ENCODE assay signal across 13 mouse cellular contexts in genomic region chr1:58056939-58057338, GRCm38 (mm10). TPM values are rescaled to one million over a fixed set of nuclear protein-coding genes. Genes with fewer than 3 reads are reported as not detected.
DNase-seq lines count a peak whose midpoint lies in the region; ATAC-seq lines count a peak whose summit lies in the region.
"Had no signal": no experiment of that assay in that cellular context is flagged by ENCODE, and none has a peak within 500 bp of the region (broad histone marks: within the 10 kb centered on the region; RNA-seq: fewer than 3 reads in every experiment).

No protein-coding gene starts in this region.

- H3K9ac ChIP-seq in heart, embryonic 11.5 days (ENCODE audit: low read depth, low read length): no peak overlapping the region
- H3K9ac ChIP-seq in forebrain, embryonic 16.5 days (replicated peaks; ENCODE audit: low read depth, low read length): no peak overlapping the region
- H3K9ac ChIP-seq in heart, embryonic 13.5 days: no peak overlapping the region
- no peak overlapping the region for H3K9ac ChIP-seq in lung, embryonic 16.5 days (ENCODE audit: low read length)

- no peak for ATAC-seq in heart, embryonic 11.5 days (replicated peaks; ENCODE audit: insufficient number of reproducible peaks, low FRiP score, low TSS enrichment)
- ATAC-seq in forebrain, embryonic 16.5 days: peak; percentile 72
- no peak for ATAC-seq in heart, embryonic 13.5 days (ENCODE audit: extremely low read depth, insufficient number of reproducible peaks, low FRiP score, low TSS enrichment)
- ATAC-seq in lung, embryonic 16.5 days (ENCODE audit: low read depth): peak; percentile 96
- ATAC-seq: Patski had no signal

- H3K4me1 ChIP-seq in heart, embryonic 11.5 days (ENCODE audit: control insufficient read depth, insufficient read depth, low read length): 0 out of 2 replicates have a peak, but pooled peaks cover 3% of the 10 kb centered on the region
- peaks cover 3% of the 10 kb centered on the region; the same call in 1 of the 2 replicates for H3K4me1 ChIP-seq in forebrain, embryonic 16.5 days (replicated peaks; ENCODE audit: control insufficient read depth, insufficient read depth, low read length)
- H3K4me1 ChIP-seq in heart, embryonic 13.5 days: peaks cover 5% of the 10 kb centered on the region; the same call in 1 of the 2 replicates
- peaks cover 6% of the 10 kb centered on the region; the same call in 1 of the 2 replicates for H3K4me1 ChIP-seq in lung, embryonic 16.5 days (replicated peaks; ENCODE audit: control insufficient read depth, insufficient read depth, low read length)

- H3K9me3 ChIP-seq in heart, embryonic 11.5 days (replicated peaks; ENCODE audit: control insufficient read depth, low read length): no peaks in the 10 kb centered on the region
- no peaks in the 10 kb centered on the region for H3K9me3 ChIP-seq in forebrain, embryonic 16.5 days (ENCODE audit: control insufficient read depth, low read length)
- H3K9me3 ChIP-seq in heart, embryonic 13.5 days: no peaks in the 10 kb centered on the region
- no peaks in the 10 kb centered on the region for H3K9me3 ChIP-seq in lung, embryonic 16.5 days (ENCODE audit: control insufficient read depth, low read length)

- H3K27me3 ChIP-seq in heart, embryonic 11.5 days (ENCODE audit: control insufficient read depth, insufficient read depth, low read length): no peaks in the 10 kb centered on the region
- no peaks in the 10 kb centered on the region for H3K27me3 ChIP-seq in forebrain, embryonic 16.5 days (replicated peaks; ENCODE audit: control insufficient read depth, insufficient read depth, low read length)
- H3K27me3 ChIP-seq in heart, embryonic 13.5 days (replicated peaks): no peaks in the 10 kb centered on the region
- H3K27me3 ChIP-seq in lung, embryonic 16.5 days (ENCODE audit: control insufficient read depth, insufficient read depth, low read depth, low read length): no peaks in the 10 kb centered on the region
- H3K27me3 ChIP-seq: Patski had no signal

- H3K4me2 ChIP-seq in heart, embryonic 11.5 days: no peak overlapping the region
- H3K4me2 ChIP-seq in forebrain, embryonic 16.5 days (ENCODE audit: low read length): no peak overlapping the region
- peak overlapping the region; percentile 36 for H3K4me2 ChIP-seq in heart, embryonic 13.5 days
- H3K4me2 ChIP-seq in lung, embryonic 16.5 days (ENCODE audit: low read depth, low read length): peak overlapping the region; percentile 45

- H3K36me3 ChIP-seq in heart, embryonic 11.5 days (ENCODE audit: control insufficient read depth, insufficient read depth, low read length): no peaks in the 10 kb centered on the region
- no peaks in the 10 kb centered on the region for H3K36me3 ChIP-seq in forebrain, embryonic 16.5 days (ENCODE audit: control insufficient read depth, insufficient read depth)
- H3K36me3 ChIP-seq in heart, embryonic 13.5 days: no peaks in the 10 kb centered on the region
- H3K36me3 ChIP-seq in lung, embryonic 16.5 days (ENCODE audit: control insufficient read depth, insufficient read depth, low read length): no peaks in the 10 kb centered on the region

- H3K27ac ChIP-seq in heart, embryonic 11.5 days (ENCODE audit: low read depth, low read length): no peak overlapping the region
- no peak overlapping the region for H3K27ac ChIP-seq in forebrain, embryonic 16.5 days (ENCODE audit: low read length)
- H3K27ac ChIP-seq in heart, embryonic 13.5 days (replicated peaks): 0 out of 2 replicates have a peak overlapping the region, but pooled peaks have one; percentile 20
- H3K27ac ChIP-seq in lung, embryonic 16.5 days (ENCODE audit: low read length): peak overlapping the region; percentile 89

- peak; percentile 42 to 53 for DNase-seq in heart, adult 18-20 months
- DNase-seq in gastrocnemius, postnatal 25 days: no peak
- DNase-seq in retina, embryonic 14.5 days (ENCODE audit: low spot score): no peak
- DNase-seq: cerebellum, adult 18-20 months; kidney, adult 8-10 months had no signal

- H3K4me3 ChIP-seq in heart, embryonic 11.5 days (ENCODE audit: low read depth, low read length): no peak overlapping the region
- no peak overlapping the region for H3K4me3 ChIP-seq in forebrain, embryonic 16.5 days (replicated peaks; ENCODE audit: low read length)
- H3K4me3 ChIP-seq in heart, embryonic 13.5 days: no peak overlapping the region
- H3K4me3 ChIP-seq in lung, embryonic 16.5 days (ENCODE audit: low read length): no peak overlapping the region
- H3K4me3 ChIP-seq: myocyte had no signal

- WGBS in heart, embryonic 11.5 days (ENCODE audit: insufficient replicate concordance): 66% methylated on average over 11 of the region's 11 CpGs
- WGBS in forebrain, embryonic 16.5 days: 68% methylated on average over 11 of the region's 11 CpGs
- 53% methylated on average over 11 of the region's 11 CpGs for WGBS in heart, embryonic 13.5 days
- 43% methylated on average over 11 of the region's 11 CpGs for WGBS in lung, embryonic 16.5 days

RNA-seq across cellular contexts. Expression of gene Aox1, which starts 27.2 kb away (rescaled TPM):
- total RNA-seq in heart, adult 18-20 months (2021): 10 to 100 TPM in 1 of 2 experiments, 1 to 10 TPM in 1; 8.6 to 14.3 TPM
- polyA plus RNA-seq in heart, embryonic 11.5 days (2014; fragmentation: Nextera tagmentation; extraction: Ambion mirVana): 0.34 and 0.39 TPM in 2 replicates
- 0.25 and 0.37 TPM in 2 replicates for polyA plus RNA-seq in forebrain, embryonic 16.5 days (2015; fragmentation: Nextera tagmentation; extraction: Ambion mirVana)
- 0.41 and 0.43 TPM in 2 replicates for polyA plus RNA-seq in heart, embryonic 13.5 days (2015; fragmentation: Nextera tagmentation; extraction: Ambion mirVana)
- 0.97 TPM in 2 replicates for polyA plus RNA-seq in lung, embryonic 16.5 days (2015; fragmentation: Nextera tagmentation; extraction: Ambion mirVana)
- 10 to 100 TPM in 1 of 2 experiments, 1 to 10 TPM in 1; 4.6 to 12.1 TPM for total RNA-seq in gastrocnemius, postnatal 25 days (2021)
- total RNA-seq: hematopoietic stem cell, adult 5-6 weeks; megakaryocyte-erythroid progenitor cell, adult 5-6 weeks had no signal

RNA-seq across cellular contexts. Expression of gene Kctd18, which starts 38.2 kb away (rescaled TPM):
- 1 to 10 TPM; 5.9 to 7.7 TPM for total RNA-seq in heart, adult 18-20 months (2021)
- 11.1 and 11.5 TPM in 2 replicates for polyA plus RNA-seq in heart, embryonic 11.5 days (2014; fragmentation: Nextera tagmentation; extraction: Ambion mirVana)
- 31.5 and 33.7 TPM in 2 replicates for polyA plus RNA-seq in forebrain, embryonic 16.5 days (2015; fragmentation: Nextera tagmentation; extraction: Ambion mirVana)
- polyA plus RNA-seq in heart, embryonic 13.5 days (2015; fragmentation: Nextera tagmentation; extraction: Ambion mirVana): 8.7 and 9.8 TPM in 2 replicates
- polyA plus RNA-seq in lung, embryonic 16.5 days (2015; fragmentation: Nextera tagmentation; extraction: Ambion mirVana): 17.0 and 17.4 TPM in 2 replicates
- 1 to 10 TPM; 4.0 to 4.4 TPM for total RNA-seq in gastrocnemius, postnatal 25 days (2021)

RNA-seq across cellular contexts. Expression of gene Aox3, which starts 56.0 kb away (rescaled TPM):
- 1 to 10 TPM; 1.5 to 2.8 TPM for total RNA-seq in heart, adult 18-20 months (2021)
- polyA plus RNA-seq in heart, embryonic 11.5 days (2014; fragmentation: Nextera tagmentation; extraction: Ambion mirVana): not detected in 2 replicates
- polyA plus RNA-seq in forebrain, embryonic 16.5 days (2015; fragmentation: Nextera tagmentation; extraction: Ambion mirVana): 0.33 and 0.37 TPM in 2 replicates
- 0.04 and 0.15 TPM in 2 replicates for polyA plus RNA-seq in heart, embryonic 13.5 days (2015; fragmentation: Nextera tagmentation; extraction: Ambion mirVana)
- polyA plus RNA-seq in lung, embryonic 16.5 days (2015; fragmentation: Nextera tagmentation; extraction: Ambion mirVana): 2.4 and 2.7 TPM in 2 replicates
- total RNA-seq in gastrocnemius, postnatal 25 days (2021): under 1 TPM; 0.16 to 0.31 TPM
- total RNA-seq: hematopoietic stem cell, adult 5-6 weeks; megakaryocyte-erythroid progenitor cell, adult 5-6 weeks had no signal
- polyA plus RNA-seq: myocyte had no signal

Comparison
In these comparisons a context has a peak if more than half of its experiments do, and no peak if none do; other contexts are left out.
1. H3K27ac ChIP-seq: peak in heart, embryonic 13.5 days (single experiment) and lung, embryonic 16.5 days (single experiment); none in heart, embryonic 11.5 days (single experiment) and forebrain, embryonic 16.5 days (single experiment).
2. H3K4me2 ChIP-seq: peak in heart, embryonic 13.5 days (single experiment) and lung, embryonic 16.5 days (single experiment); none in heart, embryonic 11.5 days (single experiment) and forebrain, embryonic 16.5 days (single experiment).
3. DNase-seq: peak in heart, adult 18-20 months (2 of 2); none in gastrocnemius, postnatal 25 days (single experiment) and retina, embryonic 14.5 days (single experiment).
4. ATAC-seq: peak in forebrain, embryonic 16.5 days (single experiment) and lung, embryonic 16.5 days (single experiment); none in heart, embryonic 11.5 days (single experiment) and heart, embryonic 13.5 days (single experiment).